Mouse (Mus musculus): Measurements from ENCODE around the gene Rps24. TPM values are rescaled to one million over a fixed set of nuclear protein-coding genes. Genes with fewer than 3 reads are reported as not detected.

Rps24 gene
- 2,389 and 2,480 TPM in 2 replicates for polyA plus RNA-seq (2021; fragmentation: Nextera tagmentation)
- long read RNA-seq, experiment 1, transcript Rps24-210 (5 exons, 1,613 nt): minor isoform, 9 of 93 reads
- long read RNA-seq, experiment 1, transcript Rps24-204 (4 exons, 2,769 nt): major isoform, 10 of 93 reads
- long read RNA-seq, experiment 1, partial matches to known transcripts: 16 of 93 reads
- long read RNA-seq, experiment 1, other reads (novel, unspliced or antisense): 58 of 93 reads
- long read RNA-seq, experiment 2, full-length matches to known transcripts: 53 of 199 reads
- long read RNA-seq, experiment 2, partial matches to known transcripts: 27 of 199 reads
- long read RNA-seq, experiment 2, other reads (novel, unspliced or antisense): 119 of 199 reads

GRCm38 (mm10) chr14:24486773-24487227 lies at the start of gene Rps24, which contains the start of gene Polr3a:
Gene Rps24 (plus strand): TSS chr14:24487125.
Gene Polr3a (minus strand): TSS chr14:24487058.

Other genes with a start within 250 kb of the Rps24 start
- gene Dlg5, start 241.2 kb upstream of the Rps24 start, polyA plus RNA-seq (2021; fragmentation: Nextera tagmentation): 2.3 and 2.9 TPM in 2 replicates
- not detected in 2 replicates for gene E330034G19Rik, start 193.9 kb upstream of the Rps24 start, polyA plus RNA-seq (2021; fragmentation: Nextera tagmentation)
- gene Polr3a, start 67 bp upstream of the Rps24 start, polyA plus RNA-seq (2021; fragmentation: Nextera tagmentation): 8.7 and 9.3 TPM in 2 replicates

All from left cerebral cortex, adult 6 months (tissue).